Mouse (Mus musculus): ENCODE data around the gene Cct8l1. TPM values are rescaled to one million over a fixed set of nuclear protein-coding genes. Genes with fewer than 3 reads are reported as not detected.

Gene Cct8l1
- polyA plus RNA-seq (2021; fragmentation: Nextera tagmentation): not detected in 2 replicates
- long read RNA-seq, experiment 1: 0 reads
- long read RNA-seq, experiment 2, partial matches to known transcripts: 0 of 1 reads
- long read RNA-seq, experiment 2, other reads (novel, unspliced or antisense): 1 of 1 reads

DNA sequence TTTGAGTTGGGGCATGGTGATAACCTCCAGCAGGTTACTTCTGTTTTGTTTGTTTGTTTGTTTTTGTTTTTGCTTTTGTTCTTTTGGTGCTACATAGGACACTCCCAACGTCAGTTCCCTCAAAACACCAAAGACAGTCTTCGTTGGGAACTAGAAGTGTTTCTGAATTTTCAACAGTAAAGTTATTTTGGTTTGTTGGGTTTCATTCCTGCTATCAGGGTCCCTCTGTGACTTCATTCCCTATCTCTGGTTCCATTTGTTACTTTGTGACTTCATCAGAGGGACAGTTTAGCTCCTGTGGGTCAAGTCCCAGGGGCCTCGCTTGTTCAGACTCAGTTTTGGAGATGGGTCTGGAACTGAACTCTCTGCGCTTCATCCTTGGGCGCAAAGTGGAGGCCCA, at the start of gene Cct8l1:
Gene Cct8l1, plus strand, starts transcription at position 301 of the 400 bp plus-strand sequence.

DNA sequence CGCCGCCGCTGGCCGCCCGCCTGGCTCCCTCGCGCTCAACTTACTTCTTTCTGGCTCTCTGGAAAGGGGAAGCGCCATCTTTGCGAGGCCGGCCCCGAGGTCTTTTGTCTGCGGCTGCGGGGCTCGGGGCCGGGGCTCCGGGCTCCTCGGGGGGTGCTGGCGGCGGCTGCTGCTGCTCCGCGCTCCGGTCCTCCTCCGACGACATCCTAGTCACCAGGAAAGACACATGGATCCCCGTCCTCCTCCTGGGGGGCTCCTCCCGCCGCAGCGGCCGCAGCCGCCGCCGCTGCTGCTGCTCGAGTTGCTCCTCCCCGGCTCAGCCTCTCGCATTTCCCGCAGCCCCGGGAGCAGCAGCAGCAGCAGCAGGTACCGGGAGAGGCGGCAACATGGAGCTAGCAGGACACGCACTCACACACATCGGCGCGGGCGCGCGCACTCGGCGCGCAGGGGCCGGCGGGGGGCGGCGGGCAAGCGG, 17.5 kb upstream of the Cct8l1 start, which contains the start of gene Kmt2c:
Gene Kmt2c, minus strand, starts transcription at position 438 of the 475 bp plus-strand sequence.

Other genes starting within 250 kb of the Cct8l1 start
- gene Kmt2c, start 17.3 kb upstream of the Cct8l1 start, polyA plus RNA-seq (2021; fragmentation: Nextera tagmentation): 7.8 and 9.1 TPM in 2 replicates
- gene Xrcc2, start 189.8 kb downstream of the Cct8l1 start, polyA plus RNA-seq (2021; fragmentation: Nextera tagmentation): 4.0 and 5.2 TPM in 2 replicates
- 153 and 176 TPM in 2 replicates for gene Actr3b, start 243.9 kb downstream of the Cct8l1 start, polyA plus RNA-seq (2021; fragmentation: Nextera tagmentation)